Mouse (Mus musculus) olfactory bulb, adult 2 months (tissue): ENCODE measurements at regions not wholly inside any gene's neighbourhood (a gene's known extent, or its start where the extent isn't known, plus 50 kb on each side); places are given as distances from the start of the nearest gene placed in this dataset.

Experiments used
- H3K27ac ChIP-seq: fragments of 200-500 bp; 2 replicates; pipeline ENCODE4 v1.5.1; 2012; ENCODE audit warnings: low read depth, low read length; ENCODE audit not compliant: insufficient read depth
- H3K4me1 ChIP-seq: fragments of 200-500 bp; 2 replicates; pipeline ENCODE4 v1.6.1; 2012; ENCODE audit warnings: low read length; ENCODE audit not compliant: control insufficient read depth, insufficient read depth
- H3K4me3 ChIP-seq: fragments of 200-500 bp; 2 replicates; pipeline ENCODE4 v1.5.1; 2012; ENCODE audit warnings: mild to moderate bottlenecking, low read depth, low read length, moderate library complexity; ENCODE audit not compliant: insufficient read depth
- CTCF ChIP-seq: fragments of 200-500 bp; IDR thresholded peaks from 2 replicates; pipeline ENCODE4 v1.5.1; 2012; ENCODE audit warnings: low read depth, mild to moderate bottlenecking, low read length, moderate library complexity; ENCODE audit not compliant: insufficient read depth
- POLR2A ChIP-seq: fragments of 200-500 bp; IDR thresholded peaks from 2 replicates; pipeline ENCODE4 v1.6.1; 2012; ENCODE audit warnings: mild to moderate bottlenecking, low read depth, low read length, moderate library complexity; ENCODE audit not compliant: insufficient read depth
- WGBS: fragments of 180-500 bp; shearing (Covaris S2); methylation state at CpG from one replicate; pipeline ENCODE4 v1.1.7; 2018; 5-methylcytosine and 5-hydroxymethylcytosine counted together

DNA sequence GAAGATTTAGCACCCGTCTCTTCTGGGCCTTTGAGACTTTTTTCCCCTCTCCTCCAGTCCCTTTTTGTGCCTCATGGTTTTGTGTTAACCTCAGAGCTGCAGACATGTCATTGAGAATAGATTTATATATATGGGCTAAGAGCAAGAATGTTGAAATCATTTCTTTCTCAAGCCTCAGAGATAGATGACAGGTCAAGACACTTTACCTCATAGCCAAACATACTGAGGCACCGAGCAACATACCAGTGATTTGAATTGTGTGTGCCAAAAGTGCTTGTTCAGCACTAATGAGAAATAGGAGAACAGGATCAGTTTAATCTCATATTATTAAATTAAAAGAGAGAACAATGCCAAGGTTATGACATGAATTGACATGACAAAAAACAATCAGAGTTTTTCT is 464.2 kb upstream of the Marcks start:
- no peaks in the 10 kb centered on the region for H3K4me1 ChIP-seq
- TF ChIP-seq POLR2A (no peak), CTCF (no peak)
- H3K27ac ChIP-seq, result no peak overlapping the region
- no peak overlapping the region for H3K4me3 ChIP-seq
- WGBS, result 94% methylated on average over 2 of the region's 2 CpGs

DNA sequence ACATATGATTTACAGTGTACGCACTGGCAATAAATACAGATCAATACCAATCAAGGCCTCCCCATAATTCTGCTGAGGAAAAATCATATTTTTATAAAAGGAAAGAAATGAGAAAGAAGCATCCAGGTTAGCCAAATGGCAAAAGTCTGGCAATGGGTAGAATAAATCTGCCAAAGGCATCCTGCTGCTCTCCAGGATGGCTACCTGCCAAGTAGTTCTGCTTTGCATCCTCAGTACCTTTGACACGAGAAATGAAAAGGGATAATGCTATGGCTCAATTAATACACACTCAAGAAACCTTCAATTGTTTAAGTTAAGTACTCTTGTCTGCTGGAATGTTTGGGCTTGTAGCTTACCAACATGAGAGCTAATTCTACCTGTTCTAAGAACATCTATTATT is 451.2 kb upstream of the Marcks start:
- 78% methylated on average over 2 of the region's 2 CpGs for WGBS
- no peak overlapping the region for H3K27ac ChIP-seq

GRCm38 (mm10) chr10:37589009-37589408 is 450.3 kb upstream of the Marcks start:
- WGBS, result 93% methylated on average over 1 of the region's 1 CpGs
- Histone ChIP-seq H3K4me1 (no peaks in the 10 kb centered on the region), H3K4me3 (no peak overlapping the region), H3K27ac (no peak overlapping the region)
- no peak for TF ChIP-seq POLR2A
- no peak for TF ChIP-seq CTCF

More for the DNA sequence above, 451.2 kb upstream of the Marcks start:
- TF ChIP-seq CTCF (no peak), POLR2A (no peak)
- Histone ChIP-seq H3K4me1 (no peaks in the 10 kb centered on the region), H3K4me3 (no peak overlapping the region)

DNA sequence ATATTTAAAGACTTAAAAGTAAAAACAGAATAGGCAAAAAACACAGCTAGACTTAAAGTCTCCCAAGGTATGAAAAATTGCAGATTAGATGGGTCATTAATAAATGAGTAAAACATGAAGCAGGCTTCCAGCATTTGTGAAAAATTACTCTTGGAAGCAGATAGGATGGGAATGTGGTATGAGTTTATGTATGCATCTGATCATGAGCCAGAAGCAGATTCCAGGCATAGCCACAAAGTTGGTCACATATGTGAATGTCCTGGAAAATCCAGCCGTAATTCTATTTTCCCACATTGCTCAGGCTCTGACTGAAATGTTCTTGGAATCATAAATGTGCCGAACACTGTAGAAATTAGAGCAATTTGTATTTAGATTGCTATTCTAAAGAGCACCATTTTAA is 432.5 kb upstream of the Marcks start:
- no peak overlapping the region for H3K27ac ChIP-seq
- no peaks in the 10 kb centered on the region for H3K4me1 ChIP-seq
- WGBS, result 95% methylated on average over 2 of the region's 2 CpGs
- H3K4me3 ChIP-seq, result no peak overlapping the region
- no peak for TF ChIP-seq POLR2A
- no peak for TF ChIP-seq CTCF

GRCm38 (mm10) chr10:37561705-37562104 is 423.0 kb upstream of the Marcks start:
- TF ChIP-seq CTCF (no peak), POLR2A (no peak)
- 94% methylated on average over 2 of the region's 2 CpGs for WGBS
- no peak overlapping the region for H3K27ac ChIP-seq
- H3K4me3 ChIP-seq, result no peak overlapping the region
- no peaks in the 10 kb centered on the region for H3K4me1 ChIP-seq

GRCm38 (mm10) chr10:37549446-37549845 is 410.7 kb upstream of the Marcks start:
- H3K4me3 ChIP-seq, result no peak overlapping the region
- no peak overlapping the region for H3K27ac ChIP-seq
- no peaks in the 10 kb centered on the region for H3K4me1 ChIP-seq
- no peak for TF ChIP-seq CTCF
- no peak for TF ChIP-seq POLR2A
- 91% methylated on average over 2 of the region's 2 CpGs for WGBS

DNA sequence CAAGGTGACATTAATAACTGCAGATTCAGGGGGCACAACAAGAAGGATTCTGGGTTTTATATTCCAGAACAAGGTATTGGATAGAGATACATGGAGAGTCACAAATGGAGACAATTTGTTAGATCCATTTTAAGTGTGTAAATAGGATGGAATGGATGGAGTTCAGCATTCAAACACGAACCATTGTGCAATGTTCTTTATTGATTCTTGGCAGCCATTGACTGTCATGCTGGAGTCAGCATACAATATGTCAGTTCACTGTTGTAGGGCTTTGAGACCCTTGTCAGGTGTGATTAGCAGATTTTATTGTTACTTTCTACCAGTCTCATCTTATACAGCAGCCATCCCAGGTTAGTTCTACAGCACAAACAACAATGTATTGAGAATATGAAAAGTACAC is 402.0 kb upstream of the Marcks start:
- Histone ChIP-seq H3K27ac (no peak overlapping the region), H3K4me3 (no peak overlapping the region), H3K4me1 (no peaks in the 10 kb centered on the region)
- TF ChIP-seq POLR2A (no peak), CTCF (no peak)
- 82% methylated on average over 1 of the region's 1 CpGs for WGBS

DNA sequence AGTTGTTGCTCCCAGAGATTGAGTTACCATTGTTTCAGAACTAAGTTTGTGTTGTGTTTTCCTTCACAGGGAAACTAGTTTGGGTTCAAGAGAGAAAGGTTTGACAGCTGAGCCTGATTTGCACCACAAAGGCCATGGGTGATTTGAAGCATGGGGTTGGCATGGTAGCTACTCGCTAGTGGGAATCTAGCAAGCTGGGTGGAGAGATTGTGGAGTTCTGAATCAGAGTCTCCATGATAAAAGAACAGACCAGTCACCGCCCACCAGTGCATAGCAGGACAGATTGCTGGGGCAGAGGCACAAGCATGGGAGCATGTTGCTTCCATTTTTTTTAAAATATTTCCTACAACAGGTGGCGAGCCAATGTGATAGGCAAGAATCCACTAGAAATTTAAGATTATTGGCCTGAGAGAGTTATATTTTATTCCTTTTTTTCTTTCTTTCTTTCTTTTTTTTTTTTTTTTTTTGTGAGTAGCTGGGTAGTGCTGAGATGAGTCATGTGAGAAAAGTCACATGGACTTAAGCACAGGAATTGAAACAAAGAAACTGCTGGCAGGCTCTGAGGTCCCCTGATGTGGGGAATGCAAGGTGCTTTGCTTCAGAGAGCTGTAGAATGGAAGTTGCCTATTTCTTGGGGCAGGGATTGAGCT is 367.4 kb upstream of the Marcks start:
- TF ChIP-seq CTCF (no peak), POLR2A (no peak)
- no peak overlapping the region for H3K27ac ChIP-seq
- 81% methylated on average over 3 of the region's 3 CpGs for WGBS
- no peak overlapping the region for H3K4me3 ChIP-seq
- H3K4me1 ChIP-seq, result no peaks in the 10 kb centered on the region

DNA sequence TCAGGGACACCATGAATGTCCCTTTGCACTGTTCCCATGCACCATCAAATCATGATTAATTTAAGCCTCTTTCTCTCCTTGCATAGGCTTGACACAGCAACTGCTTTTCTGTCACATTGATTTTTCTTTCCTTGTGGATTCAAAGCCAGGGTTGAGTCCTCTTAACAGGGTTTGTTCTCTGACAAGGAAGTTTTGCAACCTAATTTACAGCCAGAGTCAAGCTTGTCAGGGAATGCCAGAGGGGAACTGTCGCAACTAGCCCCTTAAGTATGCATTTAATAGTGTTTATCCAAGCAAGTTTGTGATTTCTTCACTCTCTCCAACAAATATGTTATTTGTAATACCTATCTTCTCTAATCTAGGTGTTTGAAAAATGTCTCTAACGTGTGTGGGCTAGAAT is 365.7 kb upstream of the Marcks start:
- WGBS, result 81% methylated on average over 2 of the region's 2 CpGs
- Histone ChIP-seq H3K4me3 (no peak overlapping the region), H3K4me1 (no peaks in the 10 kb centered on the region), H3K27ac (no peak overlapping the region)
- TF ChIP-seq CTCF (no peak), POLR2A (no peak)

- H3K4me3 ChIP-seq, result no peak overlapping the region
- no peaks in the 10 kb centered on the region for H3K4me1 ChIP-seq
- no peak for TF ChIP-seq POLR2A
- no peak for TF ChIP-seq CTCF
- no peak overlapping the region for H3K27ac ChIP-seq
These were observed 363.8 kb upstream of the Marcks start for GRCm38 (mm10) chr10:37502505-37502904.
